Mouse (Mus musculus) embryonic facial prominence, embryonic 12.5 days (tissue): ENCODE data around the gene Pdzk1. TPM values are rescaled to one million over a fixed set of nuclear protein-coding genes. Genes with fewer than 3 reads are reported as not detected.

ENCODE experiments used
- ATAC-seq: fragments of 200-750 bp; cut with Nextera tagmentation; 2 replicates; pipeline ENCODE4 v1.8.0; 2017; ENCODE audit not compliant: insufficient number of reproducible peaks, insufficient read depth, low FRiP score, low TSS enrichment
- H3K27ac ChIP-seq: fragments of 300-500 bp; sonication (generic); 2 replicates; pipeline ENCODE4 v1.5.1; 2016; ENCODE audit warnings: mild to moderate bottlenecking
- H3K27me3 ChIP-seq: fragments of 300-500 bp; sonication (generic); 2 replicates; pipeline ENCODE4 v1.6.1; 2016; ENCODE audit warnings: mild to moderate bottlenecking, moderate library complexity
- H3K36me3 ChIP-seq: fragments of 300-500 bp; sonication (generic); 2 replicates; pipeline ENCODE4 v1.6.1; 2016; ENCODE audit warnings: mild to moderate bottlenecking
- H3K4me1 ChIP-seq: fragments of 300-500 bp; sonication (generic); 2 replicates; pipeline ENCODE4 v1.6.1; 2016
- H3K4me2 ChIP-seq: fragments of 300-500 bp; sonication (generic); replicated peaks from 2 replicates; pipeline ENCODE4 v1.6.1; 2016; ENCODE audit warnings: mild to moderate bottlenecking, moderate library complexity
- H3K4me3 ChIP-seq: fragments of 300-500 bp; sonication (generic); 2 replicates; pipeline ENCODE4 v1.5.1; 2016; ENCODE audit warnings: mild to moderate bottlenecking
- H3K9ac ChIP-seq: fragments of 300-500 bp; sonication (generic); 2 replicates; pipeline ENCODE4 v1.6.1; 2016; ENCODE audit warnings: mild to moderate bottlenecking, moderate library complexity
- H3K9me3 ChIP-seq: fragments of 300-500 bp; sonication (generic); 2 replicates; pipeline ENCODE4 v1.6.1; 2016; ENCODE audit warnings: mild to moderate bottlenecking, moderate library complexity
- WGBS: fragments of 180-500 bp; shearing (Covaris S2); methylation state at CpG from one replicate; pipeline ENCODE4 v1.1.7; 2016; 5-methylcytosine and 5-hydroxymethylcytosine counted together
- polyA plus RNA-seq: library from polyadenylated mRNA; unstranded; fragments of >200 nt; fragmentation: Nextera tagmentation; extraction: Ambion mirVana; gene quantifications from 2 replicates; pipeline ENCODE4 v1.2.1, GENCODE M21; 2016

Gene Pdzk1
- polyA plus RNA-seq, 1 experiment from 2014 or later, result not detected

GRCm38 (mm10) chr3:96868566-96868965 is 39.5 kb downstream of the Pdzk1 start:
- H3K27ac ChIP-seq, result no peak overlapping the region
- no peaks in the 10 kb centered on the region for H3K27me3 ChIP-seq
- H3K9me3 ChIP-seq, result no peaks in the 10 kb centered on the region
- no peak overlapping the region for H3K4me3 ChIP-seq
- no peak overlapping the region for H3K4me2 ChIP-seq
- H3K36me3 ChIP-seq, result peaks cover 53% of the 10 kb centered on the region
- no peak overlapping the region for H3K9ac ChIP-seq
- no peak for ATAC-seq
- H3K4me1 ChIP-seq, result no peaks in the 10 kb centered on the region
- WGBS, result 93% methylated on average over 8 of the region's 8 CpGs

GRCm38 (mm10) chr3:96869091-96869490 is 40.0 kb downstream of the Pdzk1 start:
- no peaks in the 10 kb centered on the region for H3K9me3 ChIP-seq
- no peak for ATAC-seq
- H3K4me1 ChIP-seq, result no peaks in the 10 kb centered on the region
- H3K27ac ChIP-seq, result no peak overlapping the region
- 93% methylated on average over 7 of the region's 7 CpGs for WGBS
- H3K36me3 ChIP-seq, result peaks cover 57% of the 10 kb centered on the region
- H3K27me3 ChIP-seq, result no peaks in the 10 kb centered on the region
- H3K9ac ChIP-seq, result no peak overlapping the region
- no peak overlapping the region for H3K4me3 ChIP-seq
- no peak overlapping the region for H3K4me2 ChIP-seq

GRCm38 (mm10) chr3:96870270-96870669 is 41.2 kb downstream of the Pdzk1 start:
- WGBS, result 95% methylated on average over 2 of the region's 2 CpGs
- H3K36me3 ChIP-seq, result peaks cover 67% of the 10 kb centered on the region
- no peak overlapping the region for H3K4me3 ChIP-seq
- H3K27ac ChIP-seq, result no peak overlapping the region
- H3K9me3 ChIP-seq, result no peaks in the 10 kb centered on the region
- no peaks in the 10 kb centered on the region for H3K4me1 ChIP-seq
- ATAC-seq, result no peak
- no peak overlapping the region for H3K4me2 ChIP-seq
- H3K9ac ChIP-seq, result no peak overlapping the region
- H3K27me3 ChIP-seq, result no peaks in the 10 kb centered on the region

GRCm38 (mm10) chr3:96871070-96871469 is 42.0 kb downstream of the Pdzk1 start:
- WGBS, result 80% methylated on average over 8 of the region's 8 CpGs

GRCm38 (mm10) chr3:96872501-96872900 is 43.4 kb downstream of the Pdzk1 start:
- ATAC-seq, result no peak
- no peak overlapping the region for H3K4me3 ChIP-seq
- H3K27me3 ChIP-seq, result no peaks in the 10 kb centered on the region
- WGBS, result 92% methylated on average over 8 of the region's 8 CpGs
- peaks cover 72% of the 10 kb centered on the region for H3K36me3 ChIP-seq
- H3K9ac ChIP-seq, result no peak overlapping the region
- H3K9me3 ChIP-seq, result no peaks in the 10 kb centered on the region
- H3K27ac ChIP-seq, result no peak overlapping the region
- H3K4me2 ChIP-seq, result no peak overlapping the region
- no peaks in the 10 kb centered on the region for H3K4me1 ChIP-seq

More at GRCm38 (mm10) chr3:96871070-96871469, 42.0 kb downstream of the Pdzk1 start:
- Histone ChIP-seq H3K4me2 (no peak overlapping the region), H3K27me3 (no peaks in the 10 kb centered on the region), H3K36me3 (peaks cover 72% of the 10 kb centered on the region), H3K9ac (no peak overlapping the region), H3K4me1 (no peaks in the 10 kb centered on the region), H3K27ac (no peak overlapping the region), H3K9me3 (no peaks in the 10 kb centered on the region), H3K4me3 (no peak overlapping the region)
- no peak for ATAC-seq

- Histone ChIP-seq H3K9ac (no peak overlapping the region), H3K27ac (no peak overlapping the region), H3K36me3 (peaks cover 61% of the 10 kb centered on the region), H3K27me3 (no peaks in the 10 kb centered on the region), H3K4me2 (no peak overlapping the region), H3K4me1 (no peaks in the 10 kb centered on the region), H3K4me3 (no peak overlapping the region), H3K9me3 (no peaks in the 10 kb centered on the region)
- WGBS, result 85% methylated on average over 7 of the region's 7 CpGs
- ATAC-seq, result no peak
These were observed 45.9 kb downstream of the Pdzk1 start for GRCm38 (mm10) chr3:96874808-96875571.

- no peak for ATAC-seq
- no peaks in the 10 kb centered on the region for H3K4me1 ChIP-seq
- H3K27me3 ChIP-seq, result no peaks in the 10 kb centered on the region
- no peak overlapping the region for H3K9ac ChIP-seq
- peaks cover 62% of the 10 kb centered on the region for H3K36me3 ChIP-seq
- WGBS, result 83% methylated on average over 9 of the region's 9 CpGs
- no peak overlapping the region for H3K4me2 ChIP-seq
- H3K27ac ChIP-seq, result no peak overlapping the region
- H3K9me3 ChIP-seq, result no peaks in the 10 kb centered on the region
- no peak overlapping the region for H3K4me3 ChIP-seq
These were observed 50.5 kb downstream of the Pdzk1 start for GRCm38 (mm10) chr3:96879536-96879935.

- H3K4me3 ChIP-seq, result no peak overlapping the region
- no peak for ATAC-seq
- H3K27me3 ChIP-seq, result no peaks in the 10 kb centered on the region
- no peak overlapping the region for H3K4me2 ChIP-seq
- WGBS, result 87% methylated on average over 4 of the region's 4 CpGs
- no peaks in the 10 kb centered on the region for H3K4me1 ChIP-seq
- no peak overlapping the region for H3K27ac ChIP-seq
- no peaks in the 10 kb centered on the region for H3K9me3 ChIP-seq
- peaks cover 54% of the 10 kb centered on the region for H3K36me3 ChIP-seq
- H3K9ac ChIP-seq, result no peak overlapping the region
These were observed 51.3 kb downstream of the Pdzk1 start for GRCm38 (mm10) chr3:96880385-96880784.

- H3K27me3 ChIP-seq, result no peaks in the 10 kb centered on the region
- H3K9ac ChIP-seq, result no peak overlapping the region
- peaks cover 51% of the 10 kb centered on the region for H3K36me3 ChIP-seq
- ATAC-seq, result no peak
- H3K27ac ChIP-seq, result no peak overlapping the region
- H3K4me1 ChIP-seq, result no peaks in the 10 kb centered on the region
- H3K4me3 ChIP-seq, result no peak overlapping the region
- 81% methylated on average over 6 of the region's 6 CpGs for WGBS
- no peaks in the 10 kb centered on the region for H3K9me3 ChIP-seq
- no peak overlapping the region for H3K4me2 ChIP-seq
These were observed 52.5 kb downstream of the Pdzk1 start for GRCm38 (mm10) chr3:96881557-96881956.

- H3K27ac ChIP-seq, result no peak overlapping the region
- no peak for ATAC-seq
- H3K4me3 ChIP-seq, result no peak overlapping the region
- no peaks in the 10 kb centered on the region for H3K27me3 ChIP-seq
- no peak overlapping the region for H3K4me2 ChIP-seq
- no peaks in the 10 kb centered on the region for H3K9me3 ChIP-seq
- H3K36me3 ChIP-seq, result peaks cover 56% of the 10 kb centered on the region
- 94% methylated on average over 14 of the region's 14 CpGs for WGBS
- peaks cover under 1% of the 10 kb centered on the region; the same call in 1 of the 2 replicates for H3K4me1 ChIP-seq
- H3K9ac ChIP-seq, result no peak overlapping the region
These were observed 53.2 kb downstream of the Pdzk1 start for GRCm38 (mm10) chr3:96882061-96882849.

- 94% methylated on average over 7 of the region's 7 CpGs for WGBS
These were observed 54.6 kb downstream of the Pdzk1 start for GRCm38 (mm10) chr3:96883690-96884089.

More at GRCm38 (mm10) chr3:96883690-96884089, 54.6 kb downstream of the Pdzk1 start:
- peaks cover 54% of the 10 kb centered on the region for H3K36me3 ChIP-seq
- ATAC-seq, result no peak
- no peak overlapping the region for H3K4me3 ChIP-seq
- no peak overlapping the region for H3K9ac ChIP-seq
- no peaks in the 10 kb centered on the region for H3K27me3 ChIP-seq
- no peak overlapping the region for H3K27ac ChIP-seq
- peaks cover 6% of the 10 kb centered on the region; the same call in 1 of the 2 replicates for H3K4me1 ChIP-seq
- H3K9me3 ChIP-seq, result no peaks in the 10 kb centered on the region
- H3K4me2 ChIP-seq, result no peak overlapping the region
